Mouse (Mus musculus) intestine, postnatal 0 days (tissue): Measurements from ENCODE around the gene Xbp1. TPM values are rescaled to one million over a fixed set of nuclear protein-coding genes. Genes with fewer than 3 reads are reported as not detected.

Experiments used
- ATAC-seq: fragments of 200-750 bp; cut with Nextera tagmentation; 2 replicates; pipeline ENCODE4 v1.8.0; 2017; ENCODE audit warnings: mild to moderate bottlenecking, moderate TSS enrichment, moderate library complexity
- H3K27ac ChIP-seq: fragments of 300-500 bp; sonication (generic); 2 replicates; pipeline ENCODE4 v1.5.1; 2014; ENCODE audit warnings: mild to moderate bottlenecking, low read depth, low read length, moderate library complexity
- H3K27me3 ChIP-seq: fragments of 300-500 bp; sonication (generic); replicated peaks from 2 replicates; pipeline ENCODE4 v1.6.1; 2014; ENCODE audit warnings: low read length, mixed read lengths; ENCODE audit not compliant: control insufficient read depth, insufficient read depth
- H3K36me3 ChIP-seq: fragments of 300-500 bp; sonication (generic); 2 replicates; pipeline ENCODE4 v1.6.1; 2014; ENCODE audit warnings: mild to moderate bottlenecking, moderate library complexity; ENCODE audit not compliant: control insufficient read depth, insufficient read depth
- H3K4me1 ChIP-seq: fragments of 300-500 bp; sonication (generic); replicated peaks from 2 replicates; pipeline ENCODE4 v1.6.1; 2014; ENCODE audit warnings: antibody characterized with exemption, low read length, mixed read lengths; ENCODE audit not compliant: control insufficient read depth, insufficient read depth
- H3K4me2 ChIP-seq: fragments of 300-500 bp; sonication (generic); replicated peaks from 2 replicates; pipeline ENCODE4 v1.6.1; 2014; ENCODE audit warnings: low read depth, mild to moderate bottlenecking, moderate library complexity
- H3K4me3 ChIP-seq: fragments of 300-500 bp; sonication (generic); 2 replicates; pipeline ENCODE4 v1.5.1; 2014; ENCODE audit warnings: low read depth, low read length
- H3K9ac ChIP-seq: fragments of 300-500 bp; sonication (generic); 2 replicates; pipeline ENCODE4 v1.6.1; 2014; ENCODE audit warnings: mild to moderate bottlenecking, low read depth, low read length
- H3K9me3 ChIP-seq: fragments of 300-500 bp; sonication (generic); 2 replicates; pipeline ENCODE4 v1.6.1; 2016; ENCODE audit warnings: mixed run types; ENCODE audit not compliant: control insufficient read depth
- CTCF ChIP-seq: sonication (generic); IDR thresholded peaks from 2 replicates; pipeline ENCODE4 v1.5.1; 2016; ENCODE audit warnings: low read depth, mild to moderate bottlenecking, control low read depth, antibody characterized with exemption, moderate library complexity
- WGBS: fragments of 180-500 bp; shearing (Covaris S2); extraction: QIAGEN DNeasy Blood & Tissue Kit; methylation state at CpG from one replicate; pipeline ENCODE4 v1.1.7; 2014; 5-methylcytosine and 5-hydroxymethylcytosine counted together
- polyA plus RNA-seq: library from polyadenylated mRNA; unstranded; fragments of >200 nt; fragmentation: Nextera tagmentation; extraction: Ambion mirVana; gene quantifications from 2 replicates; pipeline ENCODE4 v1.2.1, GENCODE M21; 2015

The Xbp1 gene
- polyA plus RNA-seq, 1 experiment from 2014 or later: 150 TPM

GRCm38 (mm10) chr11:5545457-5545856 is 25.0 kb downstream of the Xbp1 start:
- Histone ChIP-seq H3K27me3 (no peaks in the 10 kb centered on the region), H3K9me3 (0 out of 2 replicates have a peak, but pooled peaks cover 3% of the 10 kb centered on the region), H3K27ac (no peak overlapping the region), H3K4me1 (peaks cover 3% of the 10 kb centered on the region; the same call in 1 of the 2 replicates), H3K4me2 (no peak overlapping the region), H3K36me3 (no peaks in the 10 kb centered on the region), H3K9ac (no peak overlapping the region), H3K4me3 (no peak overlapping the region)
- no peak for ATAC-seq
- no peak for TF ChIP-seq CTCF
- 83% methylated on average over 4 of the region's 4 CpGs for whole genome bisulfite sequencing

GRCm38 (mm10) chr11:5546693-5547092 is 26.2 kb downstream of the Xbp1 start:
- Histone ChIP-seq H3K9me3 (0 out of 2 replicates have a peak, but pooled peaks cover 3% of the 10 kb centered on the region), H3K27ac (no peak overlapping the region), H3K9ac (no peak overlapping the region), H3K4me2 (no peak overlapping the region), H3K27me3 (no peaks in the 10 kb centered on the region), H3K36me3 (no peaks in the 10 kb centered on the region), H3K4me3 (no peak overlapping the region), H3K4me1 (0 out of 2 replicates have a peak, but pooled peaks cover 3% of the 10 kb centered on the region)
- 78% methylated on average over 3 of the region's 3 CpGs for WGBS
- no peak for TF ChIP-seq CTCF
- no peak for ATAC-seq

GRCm38 (mm10) chr11:5551430-5551829 is 31.0 kb downstream of the Xbp1 start:
- H3K4me3 ChIP-seq: no peak overlapping the region
- no peaks in the 10 kb centered on the region for H3K27me3 ChIP-seq
- no peaks in the 10 kb centered on the region for H3K36me3 ChIP-seq
- no peaks in the 10 kb centered on the region for H3K4me1 ChIP-seq
- 0 out of 2 replicates have a peak, but pooled peaks cover 3% of the 10 kb centered on the region for H3K9me3 ChIP-seq
- WGBS: 88% methylated on average over 5 of the region's 5 CpGs
- no peak for TF ChIP-seq CTCF
- H3K27ac ChIP-seq: no peak overlapping the region
- no peak for ATAC-seq
- H3K4me2 ChIP-seq: no peak overlapping the region
- H3K9ac ChIP-seq: no peak overlapping the region

- H3K4me3 ChIP-seq: no peak overlapping the region
- no peaks in the 10 kb centered on the region for H3K27me3 ChIP-seq
- no peak for TF ChIP-seq CTCF
- H3K27ac ChIP-seq: no peak overlapping the region
- 59% methylated on average over 1 of the region's 1 CpGs for WGBS
- no peaks in the 10 kb centered on the region for H3K36me3 ChIP-seq
- H3K4me1 ChIP-seq: no peaks in the 10 kb centered on the region
- 0 out of 2 replicates have a peak, but pooled peaks cover 3% of the 10 kb centered on the region for H3K9me3 ChIP-seq
- no peak overlapping the region for H3K9ac ChIP-seq
- no peak for ATAC-seq
- H3K4me2 ChIP-seq: no peak overlapping the region
Observed at GRCm38 (mm10) chr11:5551931-5552330, 31.5 kb downstream of the Xbp1 start.

- H3K9me3 ChIP-seq: no peaks in the 10 kb centered on the region
- no peak for TF ChIP-seq CTCF
- no peaks in the 10 kb centered on the region for H3K36me3 ChIP-seq
- H3K27me3 ChIP-seq: no peaks in the 10 kb centered on the region
- no peak overlapping the region for H3K27ac ChIP-seq
- no peak for ATAC-seq
- WGBS: 66% methylated on average over 3 of the region's 3 CpGs
- H3K9ac ChIP-seq: no peak overlapping the region
- no peak overlapping the region for H3K4me2 ChIP-seq
- H3K4me3 ChIP-seq: no peak overlapping the region
- no peaks in the 10 kb centered on the region for H3K4me1 ChIP-seq
Observed at GRCm38 (mm10) chr11:5560273-5560672, 39.8 kb downstream of the Xbp1 start.

GRCm38 (mm10) chr11:5562625-5563268 is 42.3 kb downstream of the Xbp1 start:
- H3K4me1 ChIP-seq: no peaks in the 10 kb centered on the region
- H3K9ac ChIP-seq: no peak overlapping the region
- no peak overlapping the region for H3K27ac ChIP-seq
- TF ChIP-seq CTCF: no peak
- H3K4me2 ChIP-seq: no peak overlapping the region
- no peak overlapping the region for H3K4me3 ChIP-seq
- H3K27me3 ChIP-seq: no peaks in the 10 kb centered on the region
- H3K36me3 ChIP-seq: no peaks in the 10 kb centered on the region
- ATAC-seq: no peak
- no peaks in the 10 kb centered on the region for H3K9me3 ChIP-seq
- WGBS: 38% methylated on average over 9 of the region's 9 CpGs
